Mouse (Mus musculus): ENCODE data around the gene Arhgap5. TPM values are rescaled to one million over a fixed set of nuclear protein-coding genes. Genes with fewer than 3 reads are reported as not detected.

Arhgap5 gene
- polyA plus RNA-seq, 1 experiment from 2014 or later: 44.0 TPM

- H3K4me1 ChIP-seq: no peaks in the 10 kb centered on the region
- H3K4me3 ChIP-seq: no peak overlapping the region
- 88% methylated on average over 3 of the region's 3 CpGs for WGBS
- H3K27ac ChIP-seq (replicated peaks): no peak overlapping the region
- DNase-seq (ENCODE audit: low spot score): no peak
- H3K27me3 ChIP-seq (ENCODE audit: low read depth, poor library complexity, severe bottlenecking): no peaks in the 10 kb centered on the region
- no peaks in the 10 kb centered on the region for H3K9me3 ChIP-seq (replicated peaks)
- H3K36me3 ChIP-seq: no peaks in the 10 kb centered on the region
These were observed 111.9 kb downstream of the Arhgap5 start for GRCm38 (mm10) chr12:52615703-52616102.

DNA sequence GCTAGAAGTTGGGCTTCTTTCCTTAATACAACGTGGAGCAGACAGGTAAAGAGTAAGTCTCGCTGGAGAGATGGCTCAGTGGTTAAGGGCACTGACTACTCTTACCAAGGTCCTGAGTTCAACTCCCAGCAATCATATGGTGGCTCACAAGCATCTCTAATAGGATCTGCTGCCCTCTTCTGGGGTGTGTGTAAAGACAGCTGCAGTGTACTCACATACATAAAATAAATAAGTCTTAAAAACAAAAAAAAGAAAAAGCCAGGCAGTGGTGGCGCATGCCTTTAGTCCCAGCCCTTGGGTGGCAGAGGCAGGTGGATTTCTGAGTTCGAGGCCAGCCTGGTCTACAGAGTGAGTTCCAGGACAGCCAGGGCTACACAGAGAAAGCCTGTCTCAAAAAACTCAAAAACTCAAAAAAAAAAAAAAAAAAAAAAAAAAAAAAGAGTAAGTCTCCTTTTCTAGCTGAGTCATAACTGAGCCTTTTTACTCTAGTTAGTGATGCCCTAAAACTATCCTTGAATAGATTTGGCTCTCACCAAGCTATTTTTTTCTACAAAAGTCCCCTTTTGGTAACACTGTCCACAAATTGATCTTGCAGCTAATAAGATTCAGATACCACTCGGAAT, 114.8 kb downstream of the Arhgap5 start:
- no peaks in the 10 kb centered on the region for H3K9me3 ChIP-seq (replicated peaks)
- H3K4me3 ChIP-seq: no peak overlapping the region
- H3K27me3 ChIP-seq (ENCODE audit: low read depth, poor library complexity, severe bottlenecking): no peaks in the 10 kb centered on the region
- DNase-seq (ENCODE audit: low spot score): no peak
- H3K4me1 ChIP-seq: peaks cover 3% of the 10 kb centered on the region
- H3K27ac ChIP-seq (replicated peaks): no peak overlapping the region
- WGBS: 86% methylated on average over 5 of the region's 5 CpGs
- H3K36me3 ChIP-seq: no peaks in the 10 kb centered on the region

DNA sequence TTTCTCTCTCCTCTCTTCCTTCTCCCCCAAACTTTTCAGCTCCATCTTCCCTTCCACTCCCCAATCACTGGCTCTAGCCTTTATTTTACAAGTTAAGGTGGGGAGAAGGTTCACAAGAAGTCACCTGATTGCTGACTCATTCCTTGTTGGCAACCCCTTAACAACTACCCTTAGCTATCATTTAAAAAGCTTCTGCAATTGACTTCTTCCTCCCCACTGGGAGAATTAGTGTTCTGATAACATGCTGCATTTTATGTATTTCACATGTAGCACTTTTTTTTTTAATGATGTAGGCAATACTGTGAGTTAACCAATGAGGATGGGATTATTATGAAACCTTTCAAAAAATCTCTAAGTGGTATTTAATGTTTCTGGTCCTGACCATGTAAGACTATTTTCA, 115.9 kb downstream of the Arhgap5 start:
- no peak overlapping the region for H3K27ac ChIP-seq (replicated peaks)
- H3K4me3 ChIP-seq: no peak overlapping the region
- H3K27me3 ChIP-seq (ENCODE audit: low read depth, poor library complexity, severe bottlenecking): no peaks in the 10 kb centered on the region
- peaks cover 7% of the 10 kb centered on the region for H3K4me1 ChIP-seq
- no peak for DNase-seq (ENCODE audit: low spot score)
- H3K36me3 ChIP-seq: no peaks in the 10 kb centered on the region
- H3K9me3 ChIP-seq (replicated peaks): no peaks in the 10 kb centered on the region

Other genes starting within 250 kb of the Arhgap5 start
- 7.7 and 12.4 TPM in 2 replicates for gene Akap6, start 195.4 kb downstream of the Arhgap5 start, polyA plus RNA-seq (2016; fragmentation: Nextera tagmentation; extraction: Ambion mirVana)